Mouse (Mus musculus): ENCODE data around the gene Sorcs3. TPM values are rescaled to one million over a fixed set of nuclear protein-coding genes. Genes with fewer than 3 reads are reported as not detected.

Sorcs3 gene
- polyA plus RNA-seq, 1 experiment from 2014 or later, result 6.6 TPM

DNA sequence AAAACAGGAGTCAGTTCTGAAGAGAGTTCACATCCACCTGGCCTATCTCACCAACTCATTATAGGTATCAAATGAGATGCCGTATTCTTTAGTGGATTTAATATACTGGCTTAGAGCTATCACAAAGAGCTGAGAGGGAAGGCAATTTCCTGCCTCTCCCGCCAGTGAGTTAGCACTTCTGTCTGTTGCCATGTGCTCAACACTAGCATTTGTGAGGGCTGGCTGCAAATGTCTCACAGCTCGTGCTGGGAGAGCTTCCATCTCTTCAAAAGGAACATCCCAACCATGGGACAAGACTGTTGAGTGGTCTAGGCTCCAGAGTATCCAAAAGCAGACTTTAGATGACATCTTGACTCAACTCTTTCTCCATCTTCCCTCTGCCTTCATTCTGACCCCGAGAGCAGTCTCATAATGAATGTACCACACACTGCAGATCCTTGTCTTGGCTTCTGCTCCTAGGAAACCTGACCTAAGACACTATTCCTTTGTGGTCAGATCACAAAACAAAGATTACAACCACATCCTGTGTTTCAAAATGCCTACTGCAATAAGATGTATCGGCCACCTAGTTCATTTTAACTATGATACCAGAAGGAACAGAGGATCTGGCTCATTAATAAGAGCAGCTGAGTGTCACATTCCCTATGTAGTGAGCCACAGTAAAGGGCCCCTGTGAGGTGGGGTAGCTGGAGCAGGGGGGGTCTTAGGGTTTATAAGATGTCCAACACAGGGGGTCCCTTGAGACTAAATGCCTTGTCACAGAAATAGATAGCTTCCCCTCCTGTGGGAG is 614.9 kb downstream of the Sorcs3 start:
- Histone ChIP-seq H3K27me3 (no peaks in the 10 kb centered on the region), H3K4me1 (no peaks in the 10 kb centered on the region), H3K4me2 (replicated peaks) (no peak overlapping the region), H3K9ac (replicated peaks) (no peak overlapping the region), H3K4me3 (no peak overlapping the region), H3K27ac (replicated peaks) (no peak overlapping the region), H3K9me3 (no peaks in the 10 kb centered on the region), H3K36me3 (no peaks in the 10 kb centered on the region)
- no peak for ATAC-seq (ENCODE audit: low FRiP score, low read depth)
- WGBS, result 85% methylated on average over 5 of the region's 5 CpGs

DNA sequence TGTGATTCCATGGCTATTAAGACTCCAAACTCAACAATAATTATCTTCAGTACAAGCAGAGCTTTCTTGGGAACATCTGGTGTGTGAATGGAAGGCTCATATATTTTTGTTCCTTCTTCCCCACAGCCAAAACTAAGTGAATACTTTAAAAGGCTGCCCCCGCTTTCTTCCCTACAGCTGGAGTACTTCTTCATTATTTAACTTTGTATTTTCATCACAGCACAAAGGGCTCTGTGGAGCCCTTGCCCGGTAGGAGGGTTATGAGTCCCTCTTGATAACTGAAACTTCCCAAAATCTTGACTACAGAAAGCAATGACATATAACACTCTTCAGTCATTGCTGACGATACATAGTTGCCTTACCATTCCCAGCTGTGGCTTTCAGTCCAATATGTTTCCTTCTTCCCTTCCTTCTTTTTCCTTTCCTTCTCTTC is 615.5 kb downstream of the Sorcs3 start:
- Histone ChIP-seq H3K4me2 (replicated peaks) (no peak overlapping the region), H3K27ac (replicated peaks) (no peak overlapping the region), H3K36me3 (no peaks in the 10 kb centered on the region), H3K9me3 (no peaks in the 10 kb centered on the region), H3K4me3 (no peak overlapping the region), H3K4me1 (no peaks in the 10 kb centered on the region), H3K27me3 (no peaks in the 10 kb centered on the region), H3K9ac (replicated peaks) (no peak overlapping the region)
- 77% methylated on average over 3 of the region's 3 CpGs for WGBS
- no peak for ATAC-seq (ENCODE audit: low FRiP score, low read depth)

DNA sequence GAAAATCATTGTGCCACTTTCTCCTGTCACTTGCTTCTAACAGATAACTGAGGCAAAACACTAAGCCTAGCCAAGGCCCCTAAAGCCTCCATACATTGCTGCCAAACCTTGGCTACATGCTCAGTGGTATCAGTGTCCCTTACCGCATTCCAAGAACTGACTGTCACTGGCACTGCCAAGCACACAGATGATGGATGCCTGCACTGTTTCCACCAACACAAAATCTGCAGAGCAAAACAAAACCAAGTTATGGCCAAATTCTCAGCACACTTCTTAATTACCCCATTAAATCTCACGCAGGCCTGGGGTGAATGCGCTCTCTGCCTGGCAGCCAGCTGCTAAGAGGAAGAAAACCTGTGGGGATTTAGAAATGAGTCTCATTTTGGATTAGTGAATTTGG is 628.5 kb downstream of the Sorcs3 start:
- Histone ChIP-seq H3K9me3 (no peaks in the 10 kb centered on the region), H3K27me3 (no peaks in the 10 kb centered on the region), H3K36me3 (no peaks in the 10 kb centered on the region), H3K4me1 (no peaks in the 10 kb centered on the region), H3K4me2 (replicated peaks) (no peak overlapping the region), H3K27ac (replicated peaks) (no peak overlapping the region), H3K4me3 (no peak overlapping the region), H3K9ac (replicated peaks) (no peak overlapping the region)
- no peak for ATAC-seq (ENCODE audit: low FRiP score, low read depth)
- 76% methylated on average over 3 of the region's 3 CpGs for WGBS

DNA sequence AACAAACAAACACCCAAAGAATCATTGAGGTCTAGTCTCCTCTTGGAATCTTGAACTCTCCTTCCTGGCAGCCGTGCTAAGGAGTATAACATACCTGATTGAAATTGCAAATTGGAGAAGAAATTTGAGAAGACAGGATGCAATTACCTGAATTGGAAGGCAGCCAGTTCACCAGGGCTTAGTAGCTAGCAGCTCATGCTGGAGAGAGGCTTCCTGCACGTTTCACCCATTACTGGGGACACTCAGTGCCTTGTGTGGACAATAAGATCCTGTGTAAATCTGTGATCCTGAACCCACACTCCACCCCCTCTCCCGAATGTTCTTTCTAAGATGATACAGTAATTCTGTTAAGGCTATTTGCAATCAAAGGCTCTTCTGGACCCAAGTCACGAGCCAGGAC is 633.6 kb downstream of the Sorcs3 start:
- no peaks in the 10 kb centered on the region for H3K27me3 ChIP-seq
- ATAC-seq (ENCODE audit: low FRiP score, low read depth), result no peak
- H3K36me3 ChIP-seq, result no peaks in the 10 kb centered on the region
- H3K9me3 ChIP-seq, result no peaks in the 10 kb centered on the region
- H3K27ac ChIP-seq (replicated peaks), result no peak overlapping the region
- WGBS, result 81% methylated on average over 4 of the region's 4 CpGs
- no peak overlapping the region for H3K9ac ChIP-seq (replicated peaks)
- H3K4me2 ChIP-seq (replicated peaks), result no peak overlapping the region
- no peaks in the 10 kb centered on the region for H3K4me1 ChIP-seq
- no peak overlapping the region for H3K4me3 ChIP-seq

DNA sequence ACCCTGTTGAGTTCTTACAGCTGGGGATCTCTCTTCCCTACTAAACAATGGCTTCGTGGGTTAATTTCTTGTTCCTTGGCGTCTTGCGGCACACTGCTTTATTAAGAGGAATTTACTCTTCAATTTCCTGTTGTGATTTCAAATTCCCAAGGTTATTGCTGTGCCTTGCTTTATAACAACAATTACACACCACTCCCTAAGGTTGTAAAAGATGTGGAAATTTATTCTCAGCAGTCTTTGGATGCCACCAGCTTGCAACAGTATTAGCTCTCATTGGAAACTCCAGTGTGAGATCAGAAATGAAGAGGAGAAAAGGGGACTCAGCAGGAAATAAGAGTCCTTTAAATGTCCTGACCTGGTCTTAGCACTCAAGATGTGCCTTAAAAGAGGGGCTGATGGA is 641.9 kb downstream of the Sorcs3 start:
- 80% methylated on average over 3 of the region's 3 CpGs for WGBS
- H3K9ac ChIP-seq (replicated peaks), result no peak overlapping the region
- H3K27me3 ChIP-seq, result no peaks in the 10 kb centered on the region
- H3K4me1 ChIP-seq, result no peaks in the 10 kb centered on the region
- ATAC-seq (ENCODE audit: low FRiP score, low read depth), result no peak
- no peak overlapping the region for H3K4me2 ChIP-seq (replicated peaks)
- no peak overlapping the region for H3K4me3 ChIP-seq
- no peaks in the 10 kb centered on the region for H3K9me3 ChIP-seq
- no peaks in the 10 kb centered on the region for H3K36me3 ChIP-seq
- no peak overlapping the region for H3K27ac ChIP-seq (replicated peaks)

DNA sequence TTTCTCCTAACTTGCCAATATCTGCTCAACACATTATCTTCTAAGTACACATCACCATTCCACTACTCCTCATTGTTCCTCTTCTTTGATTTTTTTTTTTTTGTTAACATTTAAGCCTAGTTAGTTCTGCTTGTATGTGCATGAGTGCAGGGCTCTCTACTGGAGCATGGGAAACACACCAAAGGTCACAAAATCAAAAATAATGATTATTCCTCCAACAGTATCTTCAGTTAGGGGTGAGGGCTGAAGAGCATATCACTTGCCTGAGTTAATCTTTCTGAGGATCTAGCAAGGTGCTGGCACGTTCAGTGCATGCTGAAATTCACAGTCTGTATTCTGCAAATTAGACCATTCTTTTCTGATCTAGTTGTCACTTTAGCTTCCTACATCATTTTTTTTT is 644.6 kb downstream of the Sorcs3 start:
- H3K4me2 ChIP-seq (replicated peaks), result no peak overlapping the region
- H3K4me3 ChIP-seq, result no peak overlapping the region
- no peaks in the 10 kb centered on the region for H3K27me3 ChIP-seq
- WGBS, result 79% methylated on average over 1 of the region's 1 CpGs
- ATAC-seq (ENCODE audit: low FRiP score, low read depth), result no peak
- no peak overlapping the region for H3K9ac ChIP-seq (replicated peaks)
- no peaks in the 10 kb centered on the region for H3K36me3 ChIP-seq
- H3K9me3 ChIP-seq, result no peaks in the 10 kb centered on the region
- no peaks in the 10 kb centered on the region for H3K4me1 ChIP-seq
- no peak overlapping the region for H3K27ac ChIP-seq (replicated peaks)
